Mouse (Mus musculus): ENCODE measurements around the gene Pde8b. TPM values are rescaled to one million over a fixed set of nuclear protein-coding genes. Genes with fewer than 3 reads are reported as not detected.

The Pde8b gene
- total RNA-seq, 2 experiments from 2014 or later: 3.9 to 5.1 TPM

DNA sequence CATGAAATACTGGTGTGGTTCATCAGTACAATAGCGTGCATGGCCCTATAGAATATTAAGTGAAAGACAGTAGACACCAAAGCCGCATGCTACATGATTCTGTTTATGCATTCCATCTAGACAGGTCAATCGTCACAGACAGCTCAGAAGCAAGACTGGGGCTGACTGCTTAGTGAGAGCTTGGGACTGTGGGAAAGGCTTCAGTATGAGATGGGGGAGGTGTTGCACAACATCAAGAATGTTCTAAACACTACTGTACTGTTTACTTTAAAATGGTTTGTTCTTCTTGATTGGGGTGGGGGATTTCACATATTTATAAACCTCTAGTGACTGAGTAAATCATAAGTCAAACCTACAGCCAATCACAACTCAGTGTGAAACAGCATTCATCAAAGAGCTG is 153.5 kb downstream of the Pde8b start:
- no peak for DNase-seq
- intact Hi-C loops (cut with DNase I; ENCODE audit: low total_unique reads): no loop called here

DNA sequence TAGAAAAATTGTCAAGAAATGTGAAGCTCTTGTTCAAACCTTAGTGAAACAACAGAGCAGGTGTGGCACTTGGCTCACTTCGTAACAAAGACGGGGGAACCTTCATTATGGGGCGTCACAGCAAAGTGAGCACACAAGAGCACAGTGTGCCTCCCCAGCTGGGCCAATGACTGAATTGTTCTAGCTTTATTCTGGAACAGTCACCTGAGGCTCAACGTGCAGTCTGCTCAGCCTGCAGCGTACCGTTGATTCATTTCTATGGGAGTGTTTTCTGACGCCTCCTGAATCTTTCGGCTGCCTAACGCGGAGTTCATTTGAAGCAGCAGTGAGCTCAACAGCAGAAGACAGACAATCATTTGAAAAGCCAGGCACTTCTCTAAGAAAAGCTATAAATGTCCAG is 154.3 kb downstream of the Pde8b start:
- intact Hi-C loops (cut with DNase I; ENCODE audit: low total_unique reads): no loop called here
- DNase-seq: no peak

DNA sequence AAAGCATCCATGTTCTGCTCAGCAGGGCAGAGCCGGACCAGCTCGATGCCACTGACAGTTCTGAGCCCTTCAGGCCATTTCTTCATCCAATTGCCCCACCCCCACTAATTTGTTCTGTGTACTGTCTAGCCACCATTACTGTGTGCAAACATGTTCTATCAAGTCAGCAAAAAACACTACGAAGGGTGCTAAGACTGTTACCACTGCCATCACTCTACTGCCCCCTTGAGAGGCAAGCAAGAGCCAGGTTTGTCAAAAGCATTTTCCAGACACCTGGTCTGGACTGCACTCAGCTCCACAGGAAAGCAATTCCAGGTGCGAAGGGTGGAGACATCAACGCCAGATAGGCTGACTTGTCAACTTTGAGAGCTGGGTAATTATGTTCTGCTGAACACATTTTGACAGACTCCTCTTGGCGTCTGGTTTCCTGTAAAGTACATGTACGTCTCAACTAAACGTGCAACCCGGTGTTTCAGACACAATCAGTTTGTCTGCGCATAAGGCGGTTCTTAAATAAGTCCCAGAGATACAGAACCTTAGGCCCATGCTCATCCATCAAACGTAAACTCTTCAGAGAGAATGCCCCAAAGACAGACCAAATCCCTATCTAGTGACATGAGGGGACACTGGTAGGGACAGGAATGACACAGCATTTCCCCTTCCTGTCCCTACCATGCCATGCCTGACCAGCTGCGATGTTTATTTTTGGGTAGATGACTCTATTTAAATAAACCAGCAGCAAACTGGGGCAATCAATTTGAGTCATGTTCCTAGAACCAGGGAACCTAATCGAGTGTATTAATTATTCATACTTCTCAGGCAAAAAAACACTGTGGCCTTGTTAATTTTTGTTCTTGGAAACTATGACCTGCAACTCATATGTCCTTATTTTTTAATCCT is 158.3 kb downstream of the Pde8b start:
- intact Hi-C loops (cut with DNase I; ENCODE audit: low total_unique reads): no loop called here
- no peak for DNase-seq

DNA sequence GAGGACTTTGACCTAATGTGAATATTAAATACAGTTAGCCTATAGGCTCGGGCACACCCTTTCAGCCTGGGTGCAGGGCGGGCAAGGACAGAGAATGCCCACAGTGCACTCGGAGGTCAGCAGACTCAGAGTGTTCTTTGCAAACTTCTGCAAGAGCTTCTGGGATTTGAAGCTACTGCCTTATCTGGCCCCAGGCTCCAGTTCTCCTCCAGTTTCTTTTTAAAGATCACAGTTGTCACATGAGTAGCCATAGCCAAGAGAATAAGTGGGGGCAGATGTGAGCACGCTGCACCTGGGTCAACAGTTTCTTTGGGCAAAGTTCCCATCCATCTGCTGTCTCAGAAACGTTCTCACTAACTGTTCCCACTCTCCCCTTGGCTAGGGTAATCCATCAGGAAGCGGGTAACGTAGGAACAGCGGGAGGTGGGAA is 162.8 kb downstream of the Pde8b start:
- DNase-seq: peak; percentile 15
- intact Hi-C loops (cut with DNase I; ENCODE audit: low total_unique reads): no loop called here

- intact Hi-C loops (cut with DNase I; ENCODE audit: low total_unique reads): no loop called here
- DNase-seq: no peak
Measured at GRCm38 (mm10) chr13:95086033-95086432, 164.1 kb downstream of the Pde8b start.

GRCm38 (mm10) chr13:95082611-95083010 is 167.5 kb downstream of the Pde8b start:
- DNase-seq: no peak
- intact Hi-C loops (cut with DNase I; ENCODE audit: low total_unique reads): no loop called here

- DNase-seq: peak; percentile 32
- intact Hi-C loops (cut with DNase I; ENCODE audit: low total_unique reads): no loop called here
Measured at GRCm38 (mm10) chr13:95081082-95081481, 169.1 kb downstream of the Pde8b start.

GRCm38 (mm10) chr13:95078492-95078891 is 171.6 kb downstream of the Pde8b start:
- DNase-seq: no peak
- intact Hi-C loops (cut with DNase I; ENCODE audit: low total_unique reads): no loop called here

GRCm38 (mm10) chr13:95077688-95078087 is 172.4 kb downstream of the Pde8b start:
- intact Hi-C loops (cut with DNase I; ENCODE audit: low total_unique reads): no loop called here
- DNase-seq: no peak

DNA sequence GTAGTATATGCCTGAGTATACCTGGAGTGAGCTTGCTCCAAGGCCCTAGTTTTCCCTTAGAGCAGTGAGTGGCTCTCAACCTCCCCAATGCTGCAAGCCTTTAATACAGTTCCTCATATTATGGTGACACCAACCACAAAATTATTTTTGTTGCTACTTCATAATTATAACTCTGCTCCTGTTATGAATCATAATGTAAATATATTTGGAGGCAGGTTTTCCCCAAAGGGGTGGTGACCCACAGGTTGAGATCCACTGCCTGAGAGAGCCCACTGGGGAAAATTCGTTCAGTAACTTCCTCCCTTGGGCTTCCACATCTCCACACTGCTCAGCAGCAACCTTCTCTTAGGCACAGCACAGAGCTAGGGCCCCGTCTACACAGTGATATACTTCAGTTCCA is 174.0 kb downstream of the Pde8b start:
- intact Hi-C loops (cut with DNase I; ENCODE audit: low total_unique reads): no loop called here
- no peak for DNase-seq

- no peak for DNase-seq
Measured at GRCm38 (mm10) chr13:95073445-95074172, 176.5 kb downstream of the Pde8b start.

GRCm38 (mm10) chr13:95070268-95070667 is 179.9 kb downstream of the Pde8b start:
- no peak for DNase-seq
- intact Hi-C loops (cut with DNase I; ENCODE audit: low total_unique reads): no loop called here

More at GRCm38 (mm10) chr13:95073445-95074172, 176.5 kb downstream of the Pde8b start:
- intact Hi-C loops (cut with DNase I; ENCODE audit: low total_unique reads): no loop called here

DNA sequence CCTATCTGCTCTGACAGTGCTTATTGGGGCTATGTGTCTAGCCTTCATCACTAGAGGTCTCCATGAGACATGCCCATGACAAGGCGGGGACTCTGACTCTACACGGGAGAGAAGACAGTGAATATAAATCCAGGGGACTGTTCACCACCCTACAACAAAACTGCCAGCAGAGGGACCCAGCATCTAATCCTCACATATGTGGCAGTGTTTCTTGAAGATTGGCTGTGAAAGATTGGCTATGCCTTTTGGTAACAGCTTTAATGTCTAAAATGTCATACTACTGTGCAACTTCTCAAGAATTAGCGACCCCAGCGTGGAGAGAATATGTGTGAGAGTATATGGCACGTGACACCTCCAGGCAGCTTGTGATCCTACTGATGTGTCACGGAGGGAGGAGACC is 182.3 kb downstream of the Pde8b start:
- DNase-seq: no peak
- intact Hi-C loops (cut with DNase I; ENCODE audit: low total_unique reads): loop anchor here (5.0 kb wide), 1 partner anchor 956 kb away; no protein-coding TSS in a partner anchor

DNA sequence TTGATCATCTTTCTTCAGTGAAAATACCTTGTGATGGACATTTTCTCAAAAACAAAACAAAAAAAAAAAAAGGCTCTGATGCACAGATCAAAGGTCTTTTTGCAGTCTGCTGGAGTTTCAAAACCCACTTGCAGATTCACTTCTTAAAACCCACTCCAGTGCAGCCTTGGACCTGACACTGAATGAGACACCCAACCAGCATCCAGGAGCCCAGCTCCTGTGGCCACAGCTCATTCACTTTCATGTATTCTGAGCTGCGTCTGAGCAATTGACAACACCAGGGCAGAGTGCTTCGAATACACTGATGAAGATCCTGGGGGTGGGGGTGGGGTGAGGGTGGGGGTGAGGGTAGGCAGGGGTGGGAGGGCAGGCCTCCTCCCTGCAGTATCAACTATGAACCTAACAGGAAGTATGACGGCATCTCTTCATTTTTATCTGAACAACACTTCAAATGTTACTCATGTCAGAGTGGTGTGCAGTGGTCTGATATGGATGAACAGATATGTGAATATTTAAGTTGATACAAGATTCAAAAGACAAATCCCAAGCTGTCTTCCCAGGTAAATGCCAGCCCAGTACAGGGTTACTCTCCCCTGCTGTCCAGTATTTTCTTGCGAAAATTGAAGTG is 186.6 kb downstream of the Pde8b start:
- intact Hi-C loops (cut with DNase I; ENCODE audit: low total_unique reads): no loop called here
- DNase-seq: no peak

DNA sequence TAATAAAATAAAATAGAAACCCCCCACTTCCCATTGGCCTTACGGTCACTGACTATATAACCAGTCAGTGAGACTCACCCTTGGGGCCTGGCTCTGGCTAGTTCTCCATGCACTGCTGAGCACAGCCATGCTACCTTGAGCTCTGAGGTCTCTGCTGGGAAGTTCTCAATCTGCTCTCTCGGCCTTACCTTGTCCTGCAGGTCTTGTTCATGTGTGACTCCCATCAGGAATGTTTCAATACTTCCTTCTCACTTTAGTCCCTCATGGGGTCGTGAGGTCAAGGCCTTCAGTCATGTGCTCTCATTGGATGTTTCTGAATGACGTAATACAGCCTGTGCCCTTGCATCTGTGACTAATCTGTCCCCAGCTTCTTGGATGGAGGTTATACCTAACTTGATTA is 191.3 kb downstream of the Pde8b start:
- intact Hi-C loops (cut with DNase I; ENCODE audit: low total_unique reads): no loop called here
- DNase-seq: no peak

DNA sequence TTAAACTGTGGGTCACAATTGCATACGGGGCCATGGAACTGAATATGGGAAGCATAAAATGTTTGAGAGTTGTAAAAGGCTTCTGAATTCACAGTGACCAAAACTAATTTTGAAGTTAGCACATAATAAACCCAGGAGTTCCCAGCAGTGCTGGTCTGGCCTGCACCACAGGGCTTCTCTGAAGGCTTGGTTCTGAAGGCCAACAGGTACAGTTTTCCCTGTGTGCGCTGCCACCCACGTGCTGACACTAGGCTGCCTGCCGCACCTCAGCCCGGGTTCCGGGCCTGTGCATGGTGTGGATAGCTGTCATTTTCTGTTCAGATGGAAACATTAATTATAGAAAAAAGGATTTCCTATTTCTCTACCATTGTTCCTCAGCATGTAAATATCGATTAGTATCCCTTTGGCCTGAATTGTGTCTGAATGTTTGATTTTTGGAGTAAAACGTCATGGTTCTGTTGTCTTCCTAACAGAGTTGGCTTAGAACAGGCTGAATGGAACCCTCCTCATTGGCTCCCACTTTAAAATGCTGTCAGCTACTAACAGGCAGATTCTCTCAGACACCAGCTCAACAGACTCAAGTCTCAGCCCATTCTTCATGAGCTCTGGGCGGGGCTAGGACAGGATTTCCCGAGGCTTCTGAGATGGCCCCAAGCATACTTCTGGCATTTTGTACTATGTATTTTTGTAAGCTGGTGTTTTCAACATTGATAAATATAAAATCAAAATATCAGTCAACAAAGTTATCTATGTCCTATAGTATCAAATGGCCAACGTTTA is 193.4 kb downstream of the Pde8b start:
- intact Hi-C loops (cut with DNase I; ENCODE audit: low total_unique reads): no loop called here
- no peak for DNase-seq

GRCm38 (mm10) chr13:95055742-95056388 is 194.3 kb downstream of the Pde8b start:
- intact Hi-C loops (cut with DNase I; ENCODE audit: low total_unique reads): no loop called here
- DNase-seq: no peak

- intact Hi-C loops (cut with DNase I; ENCODE audit: low total_unique reads): no loop called here
- no peak for DNase-seq
Measured at GRCm38 (mm10) chr13:95052421-95052820, 197.7 kb downstream of the Pde8b start.

- DNase-seq: no peak
- intact Hi-C loops (cut with DNase I; ENCODE audit: low total_unique reads): no loop called here
Measured at GRCm38 (mm10) chr13:95050398-95050797, 199.7 kb downstream of the Pde8b start.

Data from gastrocnemius, postnatal 14 days (tissue).